ENCODE assay signal across 8 mouse cellular contexts in genomic region chr10:110938841-110939549, GRCm38 (mm10). TPM values are rescaled to one million over a fixed set of nuclear protein-coding genes. Genes with fewer than 3 reads are reported as not detected.
DNase-seq lines count a peak whose midpoint lies in the region.

No protein-coding gene starts in this region.

- intact Hi-C loops in gastrocnemius, postnatal 14 days (cut with DNase I; ENCODE audit: low total_unique reads): no loop called here
- intact Hi-C loops in gastrocnemius, postnatal 36 days (cut with DNase I): loop anchor here (10.0 kb wide), 1 partner anchor 144 kb away; no protein-coding TSS in a partner anchor

- DNase-seq in gastrocnemius, postnatal 14 days: peak; percentile 24
- DNase-seq in gastrocnemius, postnatal 36 days: no peak
- peak; percentile 72 for DNase-seq in right cerebral cortex, adult 18-20 months
- DNase-seq in right cerebral cortex, postnatal 4 days: no peak
- DNase-seq in layer of hippocampus, postnatal 36 days: peak; percentile 67 to 71
- no peak for DNase-seq in urinary bladder, postnatal 14 days (ENCODE audit: low spot score)
- DNase-seq in c-Kit-positive CD71-positive TER-119-positive erythroid progenitor cells, embryonic 14.5 days (ENCODE audit: low spot score): no peak
- DNase-seq in gastrocnemius, postnatal 25 days: no peak

RNA-seq across cellular contexts. Expression of gene Csrp2, which starts 19.4 kb away (rescaled TPM):
- total RNA-seq in gastrocnemius, postnatal 14 days (2021): 10 to 100 TPM; 28.1 to 28.6 TPM
- total RNA-seq in gastrocnemius, postnatal 36 days (2021): 1 to 10 TPM; 5.9 to 6.2 TPM
- total RNA-seq in layer of hippocampus, postnatal 36 days (2021): 10 to 100 TPM; 24.7 to 26.1 TPM
- 10 to 100 TPM in 1 of 2 experiments, 1 to 10 TPM in 1; 8.8 to 15.2 TPM for total RNA-seq in gastrocnemius, postnatal 25 days (2021)

Comparison
In these comparisons a context has a peak if more than half of its experiments do, and no peak if none do; other contexts are left out.
1. DNase-seq: peak in gastrocnemius, postnatal 14 days (single experiment), right cerebral cortex, adult 18-20 months (single experiment) and layer of hippocampus, postnatal 36 days (2 of 2); none in gastrocnemius, postnatal 36 days (0 of 2), right cerebral cortex, postnatal 4 days (single experiment), urinary bladder, postnatal 14 days (single experiment), c-Kit-positive CD71-positive TER-119-positive erythroid progenitor cells, embryonic 14.5 days (single experiment) and gastrocnemius, postnatal 25 days (single experiment).